Mouse (Mus musculus): Measurements from ENCODE around the gene Slc10a6. TPM values are rescaled to one million over a fixed set of nuclear protein-coding genes. Genes with fewer than 3 reads are reported as not detected.

Slc10a6 gene
- polyA plus RNA-seq, 1 experiment from 2014 or later, result 0.19 TPM

- 37% methylated on average over 3 of the region's 3 CpGs for WGBS (ENCODE audit: insufficient replicate concordance)
- H3K27ac ChIP-seq (ENCODE audit: low read depth, low read length), result no peak overlapping the region
Measured at GRCm38 (mm10) chr5:103659571-103659970, 30.4 kb upstream of the Slc10a6 start.

DNA sequence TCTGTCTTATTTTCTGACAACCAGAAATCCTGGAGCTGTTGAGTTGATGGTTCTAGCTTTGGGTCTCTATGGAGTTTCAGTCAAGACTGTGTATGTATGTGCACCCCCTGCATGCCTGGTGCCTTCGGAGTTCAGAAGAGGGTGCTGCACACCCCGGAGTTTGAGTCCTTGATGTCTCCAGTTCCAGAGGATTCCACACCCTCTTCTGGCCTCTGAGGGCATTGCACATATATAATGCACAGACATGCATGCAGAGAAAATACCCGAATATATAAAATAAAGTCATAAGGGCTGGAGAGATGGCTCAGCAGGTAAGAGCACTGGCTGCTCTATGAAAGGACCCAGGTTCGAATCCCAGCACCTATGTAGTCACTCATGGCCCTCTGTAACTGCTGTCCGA, 29.7 kb upstream of the Slc10a6 start:
- H3K9me3 ChIP-seq (replicated peaks; ENCODE audit: control insufficient read depth, low read length), result no peaks in the 10 kb centered on the region
- H3K27ac ChIP-seq (ENCODE audit: low read depth, low read length), result no peak overlapping the region
- H3K36me3 ChIP-seq (ENCODE audit: control insufficient read depth, insufficient read depth, low read length), result no peaks in the 10 kb centered on the region
- no peaks in the 10 kb centered on the region for H3K4me1 ChIP-seq (ENCODE audit: control insufficient read depth, insufficient read depth, low read length)
- no peak for ATAC-seq (replicated peaks; ENCODE audit: insufficient number of reproducible peaks, low FRiP score, low TSS enrichment)
- H3K4me2 ChIP-seq, result no peak overlapping the region
- H3K9ac ChIP-seq (ENCODE audit: low read depth, low read length), result no peak overlapping the region
- H3K27me3 ChIP-seq (ENCODE audit: control insufficient read depth, insufficient read depth, low read length), result peaks cover 3% of the 10 kb centered on the region; the same call in 1 of the 2 replicates
- 70% methylated on average over 5 of the region's 5 CpGs for WGBS (ENCODE audit: insufficient replicate concordance)
- no peak overlapping the region for H3K4me3 ChIP-seq (ENCODE audit: low read depth, low read length)

More at GRCm38 (mm10) chr5:103659571-103659970, 30.4 kb upstream of the Slc10a6 start:
- no peak for ATAC-seq (replicated peaks; ENCODE audit: insufficient number of reproducible peaks, low FRiP score, low TSS enrichment)
- Histone ChIP-seq H3K4me3 (ENCODE audit: low read depth, low read length) (no peak overlapping the region), H3K4me1 (ENCODE audit: control insufficient read depth, insufficient read depth, low read length) (no peaks in the 10 kb centered on the region), H3K4me2 (no peak overlapping the region), H3K9ac (ENCODE audit: low read depth, low read length) (no peak overlapping the region), H3K36me3 (ENCODE audit: control insufficient read depth, insufficient read depth, low read length) (no peaks in the 10 kb centered on the region), H3K9me3 (replicated peaks; ENCODE audit: control insufficient read depth, low read length) (no peaks in the 10 kb centered on the region), H3K27me3 (ENCODE audit: control insufficient read depth, insufficient read depth, low read length) (peaks cover 3% of the 10 kb centered on the region; the same call in 1 of the 2 replicates)

DNA sequence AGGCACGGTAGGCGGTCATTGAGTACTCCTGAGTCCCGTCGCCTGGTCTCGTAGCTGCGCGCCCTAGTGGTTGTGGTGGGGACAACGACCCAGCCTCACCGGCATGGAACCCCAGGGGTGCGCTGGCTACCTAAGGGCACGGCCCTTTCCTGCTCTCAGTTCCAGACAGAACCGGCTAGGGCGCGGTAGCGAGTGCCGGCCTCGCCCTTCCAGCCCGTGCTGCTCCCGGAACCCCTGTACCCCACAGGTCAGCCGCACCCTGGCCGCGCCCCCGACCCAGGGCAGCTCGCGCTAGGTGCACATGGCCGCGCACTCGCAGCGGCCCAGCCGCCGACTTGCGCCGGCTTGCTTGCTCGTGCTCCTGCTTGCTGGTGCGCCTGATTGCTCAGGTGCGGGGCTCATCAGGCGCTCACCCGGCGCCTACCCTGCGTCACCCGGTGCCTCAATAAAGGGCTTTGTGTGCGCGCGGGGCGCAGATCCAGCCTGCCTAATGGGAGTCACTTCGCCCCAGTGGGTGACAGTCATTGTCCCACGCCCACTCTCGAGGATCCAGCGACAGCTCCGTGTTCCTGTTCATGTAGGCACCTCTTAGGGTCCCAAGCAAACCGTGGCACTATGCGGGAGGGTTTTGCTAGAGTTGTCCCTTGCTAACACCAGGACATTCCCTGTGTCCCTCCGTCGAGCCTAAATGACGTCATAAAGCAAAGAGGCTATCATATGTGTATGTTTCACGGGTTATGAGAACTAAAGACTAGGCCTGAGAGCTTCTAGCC, 26.3 kb upstream of the Slc10a6 start, which contains the start of gene 1700016H13Rik:
Gene 1700016H13Rik (minus strand): TSS at position 665 of the 773 bp plus-strand sequence.
- Histone ChIP-seq H3K4me3 (ENCODE audit: low read depth, low read length) (peak within 1 kb of the TSS; percentile 67), H3K4me2 (peak within 1 kb of the TSS; percentile 95), H3K9me3 (replicated peaks; ENCODE audit: control insufficient read depth, low read length) (no peaks in the 10 kb centered on the region), H3K36me3 (ENCODE audit: control insufficient read depth, insufficient read depth, low read length) (no peaks in the 10 kb centered on the region), H3K27me3 (ENCODE audit: control insufficient read depth, insufficient read depth, low read length) (peaks cover 3% of the 10 kb centered on the region; the same call in 1 of the 2 replicates), H3K27ac (ENCODE audit: low read depth, low read length) (no peak within 1 kb of the TSS), H3K4me1 (ENCODE audit: control insufficient read depth, insufficient read depth, low read length) (no peaks in the 10 kb centered on the region), H3K9ac (ENCODE audit: low read depth, low read length) (peak within 1 kb of the TSS; percentile 77)
- peak; percentile 70; the same call in 1 of the 2 replicates for ATAC-seq (replicated peaks; ENCODE audit: insufficient number of reproducible peaks, low FRiP score, low TSS enrichment)
- 1% methylated on average over 52 of the region's 56 CpGs for WGBS (ENCODE audit: insufficient replicate concordance)

DNA sequence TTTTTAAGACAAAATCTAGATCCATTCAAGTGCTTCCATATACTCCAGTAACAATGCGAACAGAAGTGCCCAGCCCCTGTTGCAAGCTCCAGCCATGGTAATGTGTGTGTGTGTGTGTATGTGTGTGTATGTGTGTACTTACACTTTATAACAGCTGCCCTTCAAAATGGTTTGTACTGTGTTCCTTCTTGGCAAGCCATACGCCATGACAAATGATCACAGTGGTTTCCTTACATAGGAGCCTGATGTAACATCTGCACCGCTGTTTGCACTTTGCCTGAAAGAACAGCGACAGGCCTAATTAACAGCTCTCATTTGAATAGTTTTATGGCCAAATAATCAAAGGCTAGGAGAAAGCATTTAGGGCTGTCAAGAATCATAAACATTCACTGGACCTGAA, 25.6 kb upstream of the Slc10a6 start:
- 84% methylated on average over 4 of the region's 4 CpGs for WGBS (ENCODE audit: insufficient replicate concordance)
- Histone ChIP-seq H3K27ac (ENCODE audit: low read depth, low read length) (no peak overlapping the region), H3K9me3 (replicated peaks; ENCODE audit: control insufficient read depth, low read length) (no peaks in the 10 kb centered on the region), H3K4me2 (peak overlapping the region; percentile 95), H3K4me1 (ENCODE audit: control insufficient read depth, insufficient read depth, low read length) (no peaks in the 10 kb centered on the region), H3K36me3 (ENCODE audit: control insufficient read depth, insufficient read depth, low read length) (no peaks in the 10 kb centered on the region), H3K4me3 (ENCODE audit: low read depth, low read length) (peak overlapping the region; percentile 67), H3K27me3 (ENCODE audit: control insufficient read depth, insufficient read depth, low read length) (peaks cover 3% of the 10 kb centered on the region; the same call in 1 of the 2 replicates), H3K9ac (ENCODE audit: low read depth, low read length) (no peak overlapping the region)
- no peak for ATAC-seq (replicated peaks; ENCODE audit: insufficient number of reproducible peaks, low FRiP score, low TSS enrichment)

- ATAC-seq (replicated peaks; ENCODE audit: insufficient number of reproducible peaks, low FRiP score, low TSS enrichment), result no peak
- no peaks in the 10 kb centered on the region for H3K4me1 ChIP-seq (ENCODE audit: control insufficient read depth, insufficient read depth, low read length)
- no peak overlapping the region for H3K9ac ChIP-seq (ENCODE audit: low read depth, low read length)
- H3K36me3 ChIP-seq (ENCODE audit: control insufficient read depth, insufficient read depth, low read length), result no peaks in the 10 kb centered on the region
- peaks cover 3% of the 10 kb centered on the region; the same call in 1 of the 2 replicates for H3K27me3 ChIP-seq (ENCODE audit: control insufficient read depth, insufficient read depth, low read length)
- no peak overlapping the region for H3K27ac ChIP-seq (ENCODE audit: low read depth, low read length)
- H3K4me3 ChIP-seq (ENCODE audit: low read depth, low read length), result no peak overlapping the region
- no peak overlapping the region for H3K4me2 ChIP-seq
- WGBS (ENCODE audit: insufficient replicate concordance), result 20% methylated on average over 6 of the region's 6 CpGs
- no peaks in the 10 kb centered on the region for H3K9me3 ChIP-seq (replicated peaks; ENCODE audit: control insufficient read depth, low read length)
Measured at GRCm38 (mm10) chr5:103654225-103654624, 25.0 kb upstream of the Slc10a6 start.

- H3K4me1 ChIP-seq (ENCODE audit: control insufficient read depth, insufficient read depth, low read length), result no peaks in the 10 kb centered on the region
- no peak for ATAC-seq (replicated peaks; ENCODE audit: insufficient number of reproducible peaks, low FRiP score, low TSS enrichment)
Measured at GRCm38 (mm10) chr5:103647320-103647719, 18.1 kb upstream of the Slc10a6 start.

DNA sequence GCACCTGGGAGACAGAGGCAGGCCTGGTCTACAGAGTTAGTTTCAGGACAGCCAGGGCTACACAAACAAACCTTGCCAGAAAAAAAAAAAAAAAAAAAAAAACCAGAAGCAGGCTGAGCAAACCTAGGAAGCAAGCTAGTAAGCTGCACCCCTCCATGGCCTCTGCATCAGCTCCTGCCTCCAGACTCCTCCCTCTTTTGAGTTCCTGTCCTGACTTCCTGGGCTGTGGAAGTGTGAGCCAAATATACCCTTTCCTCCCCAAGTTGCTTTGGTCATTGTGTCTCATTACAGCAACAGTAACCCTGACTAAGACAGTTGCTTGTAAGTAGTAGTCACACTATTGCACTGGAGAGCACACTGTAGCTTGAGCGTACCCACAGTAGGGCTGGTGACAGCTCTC, 15.0 kb upstream of the Slc10a6 start:
- H3K4me2 ChIP-seq, result no peak overlapping the region
- H3K9ac ChIP-seq (ENCODE audit: low read depth, low read length), result no peak overlapping the region
- ATAC-seq (replicated peaks; ENCODE audit: insufficient number of reproducible peaks, low FRiP score, low TSS enrichment), result no peak
- H3K27me3 ChIP-seq (ENCODE audit: control insufficient read depth, insufficient read depth, low read length), result no peaks in the 10 kb centered on the region
- no peaks in the 10 kb centered on the region for H3K4me1 ChIP-seq (ENCODE audit: control insufficient read depth, insufficient read depth, low read length)
- H3K4me3 ChIP-seq (ENCODE audit: low read depth, low read length), result no peak overlapping the region
- H3K9me3 ChIP-seq (replicated peaks; ENCODE audit: control insufficient read depth, low read length), result no peaks in the 10 kb centered on the region
- no peaks in the 10 kb centered on the region for H3K36me3 ChIP-seq (ENCODE audit: control insufficient read depth, insufficient read depth, low read length)
- no peak overlapping the region for H3K27ac ChIP-seq (ENCODE audit: low read depth, low read length)
- 79% methylated on average over 1 of the region's 1 CpGs for WGBS (ENCODE audit: insufficient replicate concordance)

More at GRCm38 (mm10) chr5:103647320-103647719, 18.1 kb upstream of the Slc10a6 start:
- Histone ChIP-seq H3K9ac (ENCODE audit: low read depth, low read length) (no peak overlapping the region), H3K27ac (ENCODE audit: low read depth, low read length) (no peak overlapping the region), H3K4me2 (no peak overlapping the region), H3K27me3 (ENCODE audit: control insufficient read depth, insufficient read depth, low read length) (no peaks in the 10 kb centered on the region), H3K36me3 (ENCODE audit: control insufficient read depth, insufficient read depth, low read length) (no peaks in the 10 kb centered on the region), H3K9me3 (replicated peaks; ENCODE audit: control insufficient read depth, low read length) (no peaks in the 10 kb centered on the region), H3K4me3 (ENCODE audit: low read depth, low read length) (no peak overlapping the region)
- WGBS (ENCODE audit: insufficient replicate concordance), result 72% methylated on average over 3 of the region's 3 CpGs

DNA sequence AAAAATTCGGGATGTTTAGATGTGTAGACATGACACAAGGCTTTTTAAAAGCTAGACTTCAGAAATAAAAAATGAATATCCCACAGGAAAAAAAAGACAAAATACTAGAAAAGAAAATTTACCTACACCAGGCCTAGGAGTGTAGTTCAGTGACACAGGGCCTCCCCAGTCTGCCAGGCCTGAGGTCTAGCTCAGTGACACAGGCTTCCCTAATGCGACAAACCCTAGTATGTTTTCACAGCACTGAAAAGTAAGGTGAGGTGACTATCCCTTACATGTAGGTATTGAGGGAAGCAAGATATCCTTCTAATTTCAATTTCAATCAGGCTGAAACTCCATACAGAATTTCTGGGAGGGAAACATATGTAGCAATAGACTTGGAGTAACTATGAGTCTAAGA, 8.0 kb upstream of the Slc10a6 start:
- no peak overlapping the region for H3K4me3 ChIP-seq (ENCODE audit: low read depth, low read length)
- H3K27ac ChIP-seq (ENCODE audit: low read depth, low read length), result no peak overlapping the region
- ATAC-seq (replicated peaks; ENCODE audit: insufficient number of reproducible peaks, low FRiP score, low TSS enrichment), result no peak
- H3K9ac ChIP-seq (ENCODE audit: low read depth, low read length), result no peak overlapping the region
- H3K36me3 ChIP-seq (ENCODE audit: control insufficient read depth, insufficient read depth, low read length), result no peaks in the 10 kb centered on the region
- H3K4me2 ChIP-seq, result no peak overlapping the region
- no peaks in the 10 kb centered on the region for H3K27me3 ChIP-seq (ENCODE audit: control insufficient read depth, insufficient read depth, low read length)
- H3K9me3 ChIP-seq (replicated peaks; ENCODE audit: control insufficient read depth, low read length), result no peaks in the 10 kb centered on the region
- WGBS (ENCODE audit: insufficient replicate concordance), result 76% methylated on average over 2 of the region's 2 CpGs
- no peaks in the 10 kb centered on the region for H3K4me1 ChIP-seq (ENCODE audit: control insufficient read depth, insufficient read depth, low read length)
